Mouse (Mus musculus): ENCODE results near the gene Adad2. TPM values are rescaled to one million over a fixed set of nuclear protein-coding genes. Genes with fewer than 3 reads are reported as not detected.

Gene Adad2
- polyA plus RNA-seq, 1 experiment from 2014 or later, result not detected

DNA sequence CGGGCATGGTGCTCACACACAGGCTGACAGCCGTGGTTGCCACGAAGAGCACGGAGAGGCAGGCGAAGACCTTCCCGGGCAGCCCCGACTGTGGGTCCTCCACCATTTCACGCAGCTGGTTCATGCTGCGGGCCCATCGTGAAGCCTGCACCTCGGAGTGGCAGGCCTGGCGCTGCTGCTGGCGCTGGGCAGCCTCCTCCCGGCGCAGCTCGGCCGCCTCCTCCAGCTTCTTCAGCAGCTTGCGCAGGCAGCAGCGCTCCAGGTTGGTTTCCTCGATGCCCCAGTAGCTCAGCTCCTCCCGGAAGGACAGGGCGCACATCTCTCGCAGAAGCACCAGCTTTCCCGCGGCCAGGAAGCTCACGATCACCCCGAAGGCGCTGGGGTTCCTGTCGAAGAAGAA is 20.4 kb downstream of the Adad2 start:
- H3K9me3 ChIP-seq, result no peaks in the 10 kb centered on the region
- H3K4me1 ChIP-seq (replicated peaks), result peaks cover 38% of the 10 kb centered on the region
- no peak overlapping the region for H3K9ac ChIP-seq
- H3K27ac ChIP-seq, result no peak overlapping the region
- 54% methylated on average over 29 of the region's 29 CpGs for WGBS
- no peak overlapping the region for H3K4me2 ChIP-seq
- ATAC-seq (ENCODE audit: low FRiP score), result no peak
- H3K36me3 ChIP-seq, result no peaks in the 10 kb centered on the region
- peaks cover 38% of the 10 kb centered on the region for H3K27me3 ChIP-seq
- no peak overlapping the region for H3K4me3 ChIP-seq

DNA sequence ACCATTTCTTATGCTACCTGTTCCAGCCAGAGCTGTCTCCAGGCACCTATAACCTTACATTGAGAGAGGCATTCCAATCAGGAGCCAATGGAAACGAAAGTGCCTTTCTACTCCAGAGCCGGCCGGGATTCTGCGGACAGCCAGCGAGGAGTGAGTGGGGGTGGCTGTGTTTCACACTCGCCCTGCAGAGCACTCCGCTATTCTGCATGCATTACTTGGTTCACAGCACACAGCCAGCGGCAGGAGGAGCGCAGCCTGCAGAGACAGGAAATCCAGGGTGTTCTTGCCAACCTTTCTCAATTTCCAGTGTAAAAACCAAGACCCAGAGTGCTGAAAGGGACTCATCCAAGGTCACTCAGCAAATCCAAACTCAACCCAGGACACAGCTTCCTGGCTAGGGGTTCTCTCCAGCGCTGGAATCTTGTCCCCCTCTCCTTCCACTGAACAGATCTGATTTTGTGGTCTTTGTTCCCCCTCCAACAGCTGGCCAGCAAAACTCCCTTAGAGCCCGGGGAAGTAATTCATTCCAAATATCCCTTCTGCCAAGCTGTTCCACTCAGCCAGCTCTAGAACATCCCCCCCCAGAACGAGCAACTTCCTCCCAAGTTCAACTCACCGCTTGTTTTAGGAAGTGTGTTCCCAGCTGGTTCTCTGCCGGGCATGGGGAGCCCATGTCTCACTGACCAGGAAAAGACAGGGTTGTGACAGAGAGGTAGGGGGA is 22.2 kb downstream of the Adad2 start:
- peaks cover 38% of the 10 kb centered on the region for H3K27me3 ChIP-seq
- no peak overlapping the region for H3K4me3 ChIP-seq
- no peak overlapping the region for H3K9ac ChIP-seq
- 23% methylated on average over 14 of the region's 14 CpGs for WGBS
- H3K9me3 ChIP-seq, result no peaks in the 10 kb centered on the region
- no peak for ATAC-seq (ENCODE audit: low FRiP score)
- H3K36me3 ChIP-seq, result no peaks in the 10 kb centered on the region
- peaks cover 35% of the 10 kb centered on the region for H3K4me1 ChIP-seq (replicated peaks)
- no peak overlapping the region for H3K27ac ChIP-seq
- H3K4me2 ChIP-seq, result no peak overlapping the region

GRCm38 (mm10) chr8:119635378-119635777 is 22.8 kb downstream of the Adad2 start, which contains the start of gene Kcng4:
Kcng4 (minus strand) TSS chr8:119635680.
- no peak within 1 kb of the TSS for H3K4me2 ChIP-seq
- no peak for ATAC-seq (ENCODE audit: low FRiP score)
- 41% methylated on average over 6 of the region's 6 CpGs for WGBS
- peaks cover 38% of the 10 kb centered on the region for H3K27me3 ChIP-seq
- H3K9me3 ChIP-seq, result no peaks in the 10 kb centered on the region
- H3K27ac ChIP-seq, result no peak within 1 kb of the TSS
- H3K9ac ChIP-seq, result peak within 1 kb of the TSS; percentile 56
- H3K4me3 ChIP-seq, result no peak within 1 kb of the TSS
- no peaks in the 10 kb centered on the region for H3K36me3 ChIP-seq
- peaks cover 35% of the 10 kb centered on the region for H3K4me1 ChIP-seq (replicated peaks)

DNA sequence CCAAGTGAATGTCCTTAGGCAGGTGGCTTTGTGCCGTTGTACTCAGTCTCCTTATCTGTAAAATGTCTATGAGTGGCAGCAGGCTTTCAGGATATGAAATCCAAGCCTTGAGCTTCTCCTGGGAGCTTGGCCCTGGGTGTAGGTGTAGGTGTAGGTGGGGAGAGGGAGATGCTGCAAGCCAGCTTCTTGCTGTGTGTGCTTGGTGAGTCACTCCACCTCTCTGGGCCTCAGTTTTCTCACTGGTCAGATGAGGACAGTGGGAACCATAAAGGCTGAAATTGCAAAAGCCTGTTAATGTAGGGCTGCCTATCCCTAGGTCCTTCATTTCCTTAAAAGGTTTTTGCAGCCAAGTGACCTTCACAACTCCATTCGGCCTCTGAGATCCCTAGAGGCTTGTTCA is 23.4 kb downstream of the Adad2 start:
- WGBS, result 57% methylated on average over 2 of the region's 2 CpGs
- Histone ChIP-seq H3K27ac (no peak overlapping the region), H3K36me3 (no peaks in the 10 kb centered on the region), H3K27me3 (peaks cover 38% of the 10 kb centered on the region), H3K9ac (peak overlapping the region; percentile 56; the same call in 1 of the 2 replicates), H3K4me2 (no peak overlapping the region), H3K9me3 (no peaks in the 10 kb centered on the region), H3K4me3 (no peak overlapping the region), H3K4me1 (replicated peaks) (peaks cover 30% of the 10 kb centered on the region)
- no peak for ATAC-seq (ENCODE audit: low FRiP score)

DNA sequence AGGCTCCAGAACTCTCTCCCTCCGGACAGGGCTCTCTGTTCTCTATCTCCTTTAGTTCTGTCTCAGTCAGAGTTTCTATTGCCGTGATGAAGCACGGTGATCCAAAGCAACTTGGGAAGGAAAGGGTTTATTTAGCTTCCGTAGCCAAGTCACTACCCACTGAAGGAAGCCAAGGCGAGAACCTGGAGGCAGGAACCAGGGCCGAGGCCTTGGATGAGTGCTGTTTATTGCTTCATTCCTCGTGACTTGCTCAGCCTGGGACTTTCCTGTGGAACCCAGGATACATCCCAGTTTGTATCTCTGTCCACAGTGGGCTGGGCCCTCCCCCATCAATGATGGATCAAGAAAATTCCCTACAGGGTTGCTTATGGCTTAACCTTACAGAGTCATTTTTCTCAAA is 24.2 kb downstream of the Adad2 start:
- no peak overlapping the region for H3K4me2 ChIP-seq
- no peak overlapping the region for H3K9ac ChIP-seq
- WGBS, result 69% methylated on average over 7 of the region's 7 CpGs
- H3K27ac ChIP-seq, result no peak overlapping the region
- H3K27me3 ChIP-seq, result peaks cover 38% of the 10 kb centered on the region
- no peak for ATAC-seq (ENCODE audit: low FRiP score)
- no peaks in the 10 kb centered on the region for H3K36me3 ChIP-seq
- H3K4me1 ChIP-seq (replicated peaks), result peaks cover 23% of the 10 kb centered on the region
- H3K4me3 ChIP-seq, result no peak overlapping the region
- no peaks in the 10 kb centered on the region for H3K9me3 ChIP-seq

DNA sequence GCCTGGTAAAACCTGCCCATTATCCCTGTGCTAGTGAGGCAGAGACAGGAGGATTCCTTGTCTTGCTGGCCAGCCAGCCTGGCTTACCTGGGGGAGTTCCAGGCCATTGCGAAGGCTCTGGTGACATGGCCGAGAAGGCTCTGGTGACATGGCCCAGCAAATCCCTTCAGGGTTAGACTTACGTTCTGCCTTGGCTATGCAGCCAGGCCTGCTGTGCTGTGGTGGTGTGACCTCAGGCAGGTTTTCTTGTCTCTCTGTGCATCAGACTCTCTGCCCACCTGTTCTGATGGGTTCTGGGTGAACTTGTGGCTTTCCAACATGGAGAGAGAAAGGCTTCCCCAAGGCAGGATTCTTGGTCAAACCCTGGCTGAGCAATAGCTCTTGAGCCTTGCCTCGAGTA is 24.8 kb downstream of the Adad2 start:
- peaks cover 38% of the 10 kb centered on the region for H3K27me3 ChIP-seq
- no peak overlapping the region for H3K4me3 ChIP-seq
- ATAC-seq (ENCODE audit: low FRiP score), result no peak
- no peak overlapping the region for H3K27ac ChIP-seq
- H3K9ac ChIP-seq, result no peak overlapping the region
- H3K9me3 ChIP-seq, result no peaks in the 10 kb centered on the region
- H3K36me3 ChIP-seq, result no peaks in the 10 kb centered on the region
- no peak overlapping the region for H3K4me2 ChIP-seq
- H3K4me1 ChIP-seq (replicated peaks), result peaks cover 23% of the 10 kb centered on the region
- 91% methylated on average over 4 of the region's 4 CpGs for WGBS

- H3K4me3 ChIP-seq, result no peak overlapping the region
- H3K27me3 ChIP-seq, result peaks cover 30% of the 10 kb centered on the region
- peaks cover 18% of the 10 kb centered on the region for H3K4me1 ChIP-seq (replicated peaks)
- no peak overlapping the region for H3K4me2 ChIP-seq
- no peaks in the 10 kb centered on the region for H3K9me3 ChIP-seq
- ATAC-seq (ENCODE audit: low FRiP score), result no peak
- no peaks in the 10 kb centered on the region for H3K36me3 ChIP-seq
- WGBS, result 75% methylated on average over 6 of the region's 6 CpGs
- no peak overlapping the region for H3K27ac ChIP-seq
- no peak overlapping the region for H3K9ac ChIP-seq
Measured at GRCm38 (mm10) chr8:119638261-119638660, 25.7 kb downstream of the Adad2 start.

GRCm38 (mm10) chr8:119639798-119640197 is 27.3 kb downstream of the Adad2 start:
- no peaks in the 10 kb centered on the region for H3K36me3 ChIP-seq
- 67% methylated on average over 7 of the region's 7 CpGs for WGBS
- no peak overlapping the region for H3K27ac ChIP-seq
- H3K4me2 ChIP-seq, result no peak overlapping the region
- H3K27me3 ChIP-seq, result peaks cover 14% of the 10 kb centered on the region
- peaks cover 18% of the 10 kb centered on the region for H3K4me1 ChIP-seq (replicated peaks)
- no peaks in the 10 kb centered on the region for H3K9me3 ChIP-seq
- H3K4me3 ChIP-seq, result no peak overlapping the region
- ATAC-seq (ENCODE audit: low FRiP score), result no peak
- H3K9ac ChIP-seq, result no peak overlapping the region

- no peak overlapping the region for H3K9ac ChIP-seq
- H3K36me3 ChIP-seq, result no peaks in the 10 kb centered on the region
- ATAC-seq (ENCODE audit: low FRiP score), result no peak
- WGBS, result 85% methylated on average over 5 of the region's 5 CpGs
- H3K4me3 ChIP-seq, result no peak overlapping the region
- H3K27me3 ChIP-seq, result peaks cover 6% of the 10 kb centered on the region
- no peaks in the 10 kb centered on the region for H3K9me3 ChIP-seq
- no peak overlapping the region for H3K4me2 ChIP-seq
- H3K27ac ChIP-seq, result no peak overlapping the region
- peaks cover 18% of the 10 kb centered on the region for H3K4me1 ChIP-seq (replicated peaks)
Measured at GRCm38 (mm10) chr8:119641058-119641457, 28.5 kb downstream of the Adad2 start.

- H3K27ac ChIP-seq, result no peak overlapping the region
- H3K4me3 ChIP-seq, result no peak overlapping the region
- no peak overlapping the region for H3K9ac ChIP-seq
- 96% methylated on average over 1 of the region's 1 CpGs for WGBS
- H3K4me1 ChIP-seq (replicated peaks), result peaks cover 18% of the 10 kb centered on the region
- H3K9me3 ChIP-seq, result no peaks in the 10 kb centered on the region
- no peaks in the 10 kb centered on the region for H3K27me3 ChIP-seq
- no peaks in the 10 kb centered on the region for H3K36me3 ChIP-seq
- no peak overlapping the region for H3K4me2 ChIP-seq
- ATAC-seq (ENCODE audit: low FRiP score), result no peak
Measured at GRCm38 (mm10) chr8:119642960-119643359, 30.4 kb downstream of the Adad2 start.

DNA sequence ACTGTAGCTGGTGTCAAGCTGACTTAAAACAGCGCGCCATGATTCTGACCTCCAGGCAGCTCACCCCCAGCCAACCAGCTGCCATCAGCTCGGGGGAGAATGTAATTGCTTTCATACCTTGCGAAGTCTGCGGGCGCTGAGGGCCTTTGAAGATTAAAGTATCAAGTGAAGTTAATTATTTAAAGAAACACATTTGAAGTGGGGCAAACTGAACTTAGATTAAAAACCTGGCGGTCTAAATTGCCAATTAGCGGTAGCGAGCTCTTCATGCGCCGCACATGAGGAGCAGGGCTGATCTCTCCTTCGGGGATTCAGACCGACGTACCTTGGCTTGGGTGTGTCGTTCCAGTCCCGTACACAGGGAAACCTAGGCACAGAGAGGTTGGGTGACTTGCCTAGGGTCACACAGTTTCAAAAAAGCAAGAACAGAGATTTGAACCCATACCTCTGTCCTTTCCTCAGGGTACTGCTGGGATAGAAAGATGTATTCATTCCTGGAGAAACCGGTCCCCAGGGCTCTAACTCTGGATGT is 31.9 kb downstream of the Adad2 start:
- Histone ChIP-seq H3K4me3 (no peak overlapping the region), H3K4me2 (no peak overlapping the region), H3K9me3 (no peaks in the 10 kb centered on the region), H3K27me3 (no peaks in the 10 kb centered on the region), H3K9ac (no peak overlapping the region), H3K4me1 (replicated peaks) (peaks cover 18% of the 10 kb centered on the region), H3K27ac (peak overlapping the region; percentile 90), H3K36me3 (no peaks in the 10 kb centered on the region)
- WGBS, result 67% methylated on average over 17 of the region's 17 CpGs
- ATAC-seq (ENCODE audit: low FRiP score), result peak; percentile 60

GRCm38 (mm10) chr8:119644981-119645597 is 32.5 kb downstream of the Adad2 start:
- Histone ChIP-seq H3K27ac (peak overlapping the region; percentile 90), H3K9ac (no peak overlapping the region; the same call in 1 of the 2 replicates), H3K4me3 (no peak overlapping the region), H3K9me3 (no peaks in the 10 kb centered on the region), H3K36me3 (no peaks in the 10 kb centered on the region), H3K4me1 (replicated peaks) (peaks cover 18% of the 10 kb centered on the region), H3K4me2 (peak overlapping the region; percentile 6; the same call in 1 of the 2 replicates), H3K27me3 (no peaks in the 10 kb centered on the region)
- peak; percentile 92 for ATAC-seq (ENCODE audit: low FRiP score)
- 45% methylated on average over 18 of the region's 18 CpGs for WGBS
